Mouse (Mus musculus) erythroblast, embryonic 14.5 days (primary cell): ENCODE data around the gene Mccc2.

Experiments
- GATA1 ChIP-seq: IDR thresholded peaks from 2 replicates; pipeline ENCODE4 v1.6.1; 2012; ENCODE audit warnings: low read length, inconsistent platforms, mixed read lengths
- TAL1 ChIP-seq: IDR thresholded peaks from 3 replicates; pipeline ENCODE4 v1.6.1; 2012; ENCODE audit warnings: low read length, inconsistent platforms, mixed read lengths

DNA sequence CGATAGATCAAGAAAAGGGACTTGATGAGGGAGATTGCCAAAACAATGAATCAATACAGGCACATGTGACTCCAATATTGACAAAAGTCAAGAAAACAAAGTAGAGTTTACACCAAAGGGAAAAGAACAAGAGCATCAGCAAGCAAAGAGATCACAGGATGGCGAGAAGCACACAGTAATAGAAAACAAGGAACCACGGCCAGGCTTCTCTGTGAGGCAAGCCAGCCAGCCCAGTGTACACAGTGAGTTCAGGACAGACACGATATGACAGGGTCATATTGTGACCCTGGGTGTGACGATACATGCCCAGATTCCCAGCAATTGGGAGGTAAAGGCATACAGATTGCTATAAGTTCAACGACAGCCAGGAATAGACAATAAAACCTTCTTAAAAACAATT is 10.6 kb upstream of the Mccc2 start:
- TF ChIP-seq TAL1 = no peak
- TF ChIP-seq GATA1 = no peak
